Mouse (Mus musculus) yolk sac, embryonic 10.5 days (tissue): ENCODE measurements around the gene Ksr1.
A peak's percentile ranks its signal among the peaks of the same experiment; 100 is the strongest.

Source experiments
- DNase-seq: peaks from one replicate; pipeline ENCODE4 v3.0.0-alpha.2; 2017; ENCODE audit warnings: low spot score

The Ksr1 gene

DNA sequence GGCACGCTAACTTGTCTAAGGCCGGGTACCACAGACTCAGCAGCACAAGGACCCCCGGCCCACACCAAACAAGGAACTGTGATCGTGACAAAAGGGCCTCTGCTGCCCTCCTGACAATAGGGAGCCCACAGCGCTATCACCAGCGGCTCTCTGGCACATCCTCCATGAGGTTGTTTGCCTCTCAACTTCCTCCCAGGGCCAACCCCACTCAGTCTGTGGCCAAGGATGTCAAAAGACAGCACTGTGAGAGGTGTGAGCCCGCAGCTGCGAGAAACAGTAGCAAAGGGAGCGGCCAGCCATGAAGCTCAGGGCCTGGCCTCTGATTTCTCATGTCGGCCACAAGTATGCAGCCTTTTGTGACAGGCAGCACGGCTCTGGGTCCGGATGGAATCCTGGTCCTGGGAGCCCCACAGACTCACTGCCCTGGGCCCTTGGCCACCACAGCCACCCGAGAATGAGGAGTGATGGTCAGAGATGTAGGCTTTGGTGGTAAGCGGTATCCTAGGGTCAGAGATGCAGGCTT is 104.2 kb downstream of the Ksr1 start:
- no peak for DNase-seq

DNA sequence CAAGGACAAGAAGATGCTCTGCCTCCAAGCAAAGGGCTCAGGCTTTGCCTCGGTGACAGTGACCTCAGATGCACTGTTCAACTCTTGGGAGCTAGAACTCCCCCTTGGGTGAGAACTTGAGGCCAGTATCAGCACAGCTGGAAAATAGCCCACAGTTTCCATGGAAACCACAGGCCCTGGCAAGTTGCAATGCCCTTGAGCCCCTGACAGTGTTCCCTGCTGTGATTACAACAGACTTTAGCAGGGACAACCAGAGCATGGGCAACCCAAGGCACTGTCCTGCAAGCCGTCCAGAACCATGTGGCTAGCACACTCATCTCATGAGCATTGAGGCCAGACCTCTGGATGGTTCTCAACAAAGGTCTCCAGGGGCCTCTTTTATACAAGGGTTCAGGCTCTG is 106.7 kb downstream of the Ksr1 start:
- DNase-seq = no peak

DNA sequence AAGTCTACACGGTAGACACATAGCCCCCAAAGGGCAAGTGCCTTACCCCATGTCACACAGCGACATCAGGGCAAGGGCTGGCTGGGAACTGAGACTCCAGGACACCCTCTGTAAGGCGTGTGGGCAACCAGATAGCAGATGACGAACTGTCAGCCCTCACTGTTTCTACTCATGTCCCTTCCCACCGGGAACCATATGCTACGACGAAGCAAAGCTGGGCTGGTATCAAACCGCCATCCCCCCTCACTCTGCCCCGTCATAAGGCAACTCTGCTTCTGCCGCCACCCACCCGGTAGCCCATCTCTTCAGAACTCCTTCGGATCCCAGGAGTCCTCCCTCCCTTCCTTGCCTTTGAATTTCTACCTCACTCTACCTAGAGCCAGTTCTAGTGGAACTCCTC is 108.7 kb downstream of the Ksr1 start:
- no peak for DNase-seq

DNA sequence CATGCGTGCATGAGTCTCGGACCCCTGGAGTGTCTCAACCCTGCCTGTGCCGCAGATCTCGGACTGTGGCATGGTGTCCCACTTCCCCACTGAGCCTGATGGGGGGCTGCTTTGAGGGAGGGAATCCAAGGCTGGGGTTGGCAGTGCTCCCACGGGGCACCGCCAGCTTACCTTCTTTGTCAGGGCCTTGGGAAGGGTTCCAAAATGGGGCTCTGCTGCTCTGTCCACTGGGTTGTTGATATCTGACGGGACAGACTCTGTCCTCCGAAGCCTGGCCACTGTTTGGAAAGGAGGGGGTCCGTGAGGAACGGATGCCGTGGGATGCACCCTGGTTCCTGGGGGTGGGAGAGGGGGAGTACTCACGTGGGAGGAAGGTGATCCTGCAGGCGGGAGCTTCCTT is 109.9 kb downstream of the Ksr1 start:
- DNase-seq = no peak

DNA sequence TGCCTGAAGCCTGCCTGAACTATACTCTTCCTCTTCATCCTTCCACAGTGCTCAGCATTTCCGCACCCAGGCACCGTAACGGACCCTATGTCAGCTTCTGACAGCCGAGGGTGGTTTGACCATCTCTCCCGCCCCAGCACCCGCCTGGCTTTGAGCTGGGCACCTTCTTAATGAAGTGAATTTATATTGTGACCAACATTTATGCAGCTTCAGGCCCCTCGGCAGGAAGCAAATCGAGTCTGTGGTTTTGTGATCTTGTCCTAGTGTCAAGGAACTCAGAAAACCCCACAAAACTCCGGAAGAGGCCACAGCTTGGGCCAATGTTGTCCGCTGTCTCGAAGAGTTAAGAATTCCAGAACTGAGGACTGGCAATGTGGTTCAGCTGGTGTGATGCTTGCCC is 112.6 kb downstream of the Ksr1 start:
- no peak for DNase-seq

DNA sequence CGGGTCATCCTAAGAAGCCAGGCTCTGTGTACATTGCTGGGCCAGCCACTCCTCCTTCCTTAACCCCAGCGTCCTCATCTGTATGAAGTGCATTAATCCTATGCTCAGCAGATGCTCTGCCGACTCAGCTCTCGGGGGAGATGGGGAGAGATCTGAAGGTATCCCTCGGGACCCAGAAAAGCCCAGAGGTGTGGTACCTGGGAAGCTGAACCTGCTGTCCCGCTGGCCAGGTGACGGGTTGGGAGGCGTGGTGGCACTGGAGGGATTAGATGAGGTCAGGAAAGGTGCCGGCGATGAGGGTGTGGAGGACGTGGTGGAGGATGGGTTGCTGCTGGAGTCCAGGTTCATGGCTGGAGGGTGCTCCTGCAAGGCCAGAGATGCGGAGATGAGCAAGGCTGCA is 113.2 kb downstream of the Ksr1 start:
- DNase-seq = no peak

DNA sequence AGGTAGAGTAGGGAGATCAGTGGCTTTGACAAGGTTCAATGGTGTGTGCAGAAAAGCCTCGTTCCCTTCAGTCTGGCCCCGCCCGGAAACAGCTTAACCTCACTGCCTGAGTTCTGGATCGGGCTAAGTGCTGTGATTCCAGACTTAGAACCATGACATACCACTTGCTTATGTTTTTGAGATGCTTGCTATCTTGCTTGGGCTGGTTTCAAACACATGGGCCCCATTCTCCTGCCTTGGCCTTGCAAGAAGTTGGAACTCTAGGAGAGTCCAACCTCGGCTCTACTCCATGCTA is 114.8 kb downstream of the Ksr1 start:
- DNase-seq = no peak

DNA sequence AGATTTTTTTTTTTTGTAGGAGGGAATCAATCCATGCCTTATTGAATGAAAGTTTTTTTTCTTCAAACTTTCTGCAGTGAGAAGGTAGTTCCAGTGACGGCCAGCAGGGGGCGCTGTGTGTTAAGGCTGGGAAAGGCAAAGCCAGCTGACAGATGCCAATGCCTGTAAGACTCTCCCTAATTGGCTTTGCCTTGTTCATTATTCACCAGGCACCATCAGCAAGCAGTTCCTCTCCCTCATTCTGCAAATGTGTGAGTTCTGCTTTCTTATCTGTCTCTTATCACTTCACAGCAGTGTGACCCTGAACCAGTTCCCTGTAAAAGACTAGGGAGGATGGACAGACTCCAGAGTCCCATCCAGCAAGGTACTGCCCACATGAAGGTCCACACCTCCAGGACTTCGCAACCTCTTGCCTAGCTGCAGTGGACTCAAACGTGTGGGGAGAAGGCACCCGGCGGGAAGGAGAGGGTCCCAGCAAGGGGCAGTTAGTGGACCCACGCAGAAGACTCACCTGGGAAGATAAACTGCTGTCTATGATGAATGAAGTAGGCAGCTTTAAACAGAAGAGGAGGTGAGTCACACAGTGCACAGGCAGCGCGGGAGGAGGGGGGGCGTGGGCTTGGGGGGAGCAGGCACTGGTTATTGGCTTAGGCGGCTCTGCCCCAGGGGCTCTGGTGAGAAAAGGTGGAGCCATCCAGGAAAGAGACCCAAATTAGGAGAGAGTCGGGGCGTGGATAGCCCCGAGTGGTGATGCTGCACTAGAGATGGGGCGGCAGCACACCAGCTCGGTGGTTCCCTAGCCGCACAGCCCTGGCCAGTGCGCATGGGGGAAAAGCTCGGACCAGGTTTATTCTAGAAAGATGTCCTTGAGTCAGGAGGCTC is 115.4 kb downstream of the Ksr1 start:
- peak; percentile 69 for DNase-seq

DNA sequence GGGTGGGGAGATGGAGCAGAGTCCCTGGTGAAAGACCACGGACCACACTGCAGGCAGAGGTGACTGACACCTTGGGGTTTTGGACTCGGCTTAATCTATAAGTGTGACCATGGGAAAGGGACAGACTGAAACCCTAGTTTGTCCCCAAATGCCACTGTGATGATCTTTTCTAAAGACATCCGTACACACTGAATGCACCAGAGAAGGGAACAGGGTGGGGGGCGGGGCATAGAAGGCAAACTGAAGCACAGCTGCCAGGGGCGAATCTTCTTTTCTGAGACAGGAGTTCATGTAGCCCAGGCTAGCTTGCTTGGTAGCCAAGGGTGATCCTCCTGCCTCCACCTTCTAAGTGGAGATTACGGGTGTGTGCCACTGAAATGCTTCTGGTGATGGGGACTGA is 122.5 kb downstream of the Ksr1 start:
- DNase-seq = no peak

DNA sequence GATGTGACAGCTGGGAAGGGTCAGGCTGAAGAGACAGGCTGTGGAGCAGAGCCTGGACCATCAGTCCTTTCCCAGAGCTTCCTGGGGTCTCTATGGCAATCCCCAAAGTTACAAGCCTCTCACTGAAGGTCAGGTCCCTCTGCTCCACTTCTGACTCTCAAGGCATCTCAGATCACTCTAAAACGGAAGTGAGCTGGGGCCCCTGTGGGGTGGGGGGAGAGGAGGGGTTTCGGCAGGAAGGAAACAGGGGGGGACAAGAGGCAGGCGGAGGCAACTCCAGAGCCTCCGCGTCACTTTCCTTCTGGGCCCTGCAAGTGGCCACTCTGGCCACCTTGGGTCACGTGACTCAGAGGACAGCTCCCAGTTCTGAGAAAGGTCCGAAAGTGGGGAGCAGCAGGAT is 122.9 kb downstream of the Ksr1 start:
- DNase-seq = peak; percentile 26

DNA sequence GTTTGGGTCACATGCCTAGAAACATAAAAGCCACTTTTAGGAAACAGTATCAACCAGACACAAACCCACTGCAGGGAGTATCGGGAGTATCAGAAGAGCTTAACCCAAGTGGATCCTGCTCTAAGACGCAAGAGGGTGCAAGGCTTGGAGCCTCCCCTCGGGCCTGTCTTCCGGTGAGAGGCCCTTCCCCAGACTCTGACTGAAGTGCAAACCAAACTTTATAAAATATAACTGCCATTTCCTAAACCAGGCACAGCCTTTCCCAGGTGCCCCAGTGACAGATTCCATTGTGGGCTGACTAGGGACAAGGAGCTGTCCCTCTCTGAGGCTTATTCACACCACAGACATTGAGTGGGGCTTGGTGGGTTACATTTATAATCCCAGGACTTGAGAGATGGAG is 123.4 kb downstream of the Ksr1 start:
- no peak for DNase-seq

DNA sequence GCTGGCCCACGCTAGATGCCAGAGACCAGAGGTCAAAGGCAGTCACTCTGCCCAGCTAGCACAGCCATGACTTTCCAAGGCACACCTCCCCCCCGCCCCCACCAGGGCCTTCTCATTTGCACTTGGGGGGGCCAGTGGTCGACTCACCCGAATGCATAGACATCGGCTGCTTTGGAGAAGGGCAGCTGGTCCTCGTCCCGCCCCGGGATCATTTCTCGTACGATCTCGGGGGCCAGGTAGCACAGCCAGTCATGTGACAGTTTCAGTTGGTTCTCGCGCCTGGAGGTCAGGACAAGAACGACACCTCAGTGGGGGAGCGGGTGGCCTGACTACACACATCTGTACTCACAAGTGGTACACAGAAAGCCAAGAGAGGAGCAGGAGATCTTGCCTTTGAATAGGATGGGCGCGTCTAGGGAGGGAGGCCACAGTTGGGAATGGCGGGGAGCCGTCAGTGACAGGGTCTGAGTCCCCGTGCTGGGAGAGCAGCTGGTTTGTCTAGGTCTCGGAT is 125.6 kb downstream of the Ksr1 start:
- DNase-seq = no peak

DNA sequence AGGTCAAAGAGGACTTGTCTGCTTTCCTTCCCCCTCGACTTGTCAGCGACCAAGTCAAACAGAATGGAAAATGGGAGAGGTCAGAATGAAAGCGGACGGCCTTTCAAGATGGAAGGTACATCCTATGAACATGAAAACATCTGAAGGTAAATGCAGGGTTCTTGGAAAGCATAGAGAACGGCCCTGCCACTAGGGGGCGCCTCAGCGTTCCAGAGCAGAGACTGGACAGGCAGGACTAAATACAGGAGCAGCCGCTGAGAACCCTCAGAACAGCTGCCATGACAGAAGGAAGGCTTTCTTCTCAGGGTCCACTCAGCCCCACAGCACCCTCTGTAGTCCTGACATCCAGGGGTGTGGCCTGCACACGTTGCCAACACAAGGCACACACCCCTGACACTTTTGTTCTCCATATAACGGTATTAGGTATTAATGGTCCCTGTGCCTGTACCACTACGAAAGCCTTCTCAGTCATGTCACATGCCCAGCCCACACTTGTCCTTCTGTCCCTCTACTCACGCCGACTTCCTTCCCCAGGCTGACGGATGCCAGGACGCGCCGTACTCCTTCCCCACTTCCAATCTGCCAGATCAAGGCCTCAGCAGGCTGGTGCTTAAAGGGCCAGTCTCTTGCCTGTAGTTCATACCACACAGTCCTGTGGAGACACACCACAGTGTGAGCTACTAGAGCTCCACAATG is 126.2 kb downstream of the Ksr1 start:
- DNase-seq = no peak

DNA sequence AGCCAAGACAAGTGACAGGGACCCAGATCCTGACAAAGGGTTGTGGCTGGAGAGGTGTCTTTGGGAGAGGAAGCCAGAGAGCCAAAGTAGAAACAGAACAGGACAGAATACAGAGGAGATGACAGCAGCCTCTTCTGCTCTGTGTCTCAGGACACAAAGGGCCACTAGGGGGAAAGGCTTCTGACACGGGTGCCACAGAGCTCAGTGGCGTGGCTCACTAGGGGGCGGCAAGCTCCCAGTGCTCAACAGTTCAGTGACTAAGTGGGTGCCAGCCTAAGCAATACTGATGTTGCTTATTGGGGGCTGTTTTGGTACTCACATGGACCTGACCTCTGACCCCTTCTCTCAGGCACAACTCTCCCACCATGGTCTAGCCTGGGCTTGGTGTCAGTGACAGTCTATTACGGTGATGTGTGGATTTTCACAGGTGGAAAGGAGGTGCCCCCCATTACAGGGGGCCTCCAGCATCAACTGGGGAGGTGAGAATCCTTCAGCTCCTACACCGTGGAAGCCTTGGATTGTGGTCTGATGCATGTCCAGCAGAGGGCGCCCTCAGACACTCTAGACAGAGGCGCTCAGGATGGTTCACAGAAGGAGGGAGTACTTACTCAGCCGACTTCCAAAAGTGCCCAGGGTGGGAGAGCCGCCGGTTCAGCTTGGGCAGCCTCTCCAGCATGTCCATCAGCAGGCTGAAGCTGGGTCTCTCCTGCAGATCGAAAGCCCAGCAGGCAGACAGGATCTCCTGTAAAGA is 127.1 kb downstream of the Ksr1 start:
- DNase-seq = peak; percentile 44

DNA sequence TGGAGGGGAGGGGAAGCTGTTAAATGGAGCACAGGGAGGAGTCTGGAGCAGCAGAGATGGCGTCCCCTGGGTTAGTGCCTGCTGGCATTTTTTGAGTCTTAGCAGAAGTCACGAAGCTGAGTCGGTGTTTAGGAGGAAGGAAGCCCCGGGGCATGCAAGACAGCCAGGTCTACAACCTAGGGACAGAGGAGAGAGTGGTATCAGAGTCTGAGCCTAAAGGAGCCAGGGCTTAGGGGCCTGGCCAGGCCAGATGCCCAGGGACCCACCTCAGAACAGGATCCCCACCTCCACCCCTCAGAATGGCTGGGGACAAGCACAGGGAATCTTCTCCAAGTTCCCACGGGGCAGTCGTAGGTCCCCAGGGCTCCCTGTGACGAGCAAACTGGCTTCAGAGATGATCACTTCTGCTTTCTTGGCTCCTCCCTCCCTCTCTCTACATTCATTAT is 129.0 kb downstream of the Ksr1 start:
- no peak for DNase-seq

DNA sequence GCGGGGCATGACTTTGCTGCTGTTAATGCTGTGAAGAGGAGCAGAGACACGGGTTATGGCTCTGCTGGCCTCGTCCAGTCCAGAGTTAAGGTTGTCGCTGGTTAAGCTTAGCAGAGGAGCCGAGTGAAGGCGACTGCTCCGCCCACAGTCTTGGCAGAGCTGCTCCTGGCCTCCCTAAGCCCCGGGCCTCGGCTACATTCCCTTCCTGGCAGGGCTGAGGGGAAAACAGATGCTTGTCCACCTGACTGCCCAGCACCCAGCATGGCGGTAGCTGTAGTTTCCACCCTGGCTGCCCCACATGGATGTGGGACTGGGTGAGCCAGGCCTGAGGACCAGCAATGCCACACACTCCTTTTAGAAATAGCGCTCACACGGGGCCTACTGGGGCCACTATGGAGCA is 130.0 kb downstream of the Ksr1 start:
- no peak for DNase-seq

DNA sequence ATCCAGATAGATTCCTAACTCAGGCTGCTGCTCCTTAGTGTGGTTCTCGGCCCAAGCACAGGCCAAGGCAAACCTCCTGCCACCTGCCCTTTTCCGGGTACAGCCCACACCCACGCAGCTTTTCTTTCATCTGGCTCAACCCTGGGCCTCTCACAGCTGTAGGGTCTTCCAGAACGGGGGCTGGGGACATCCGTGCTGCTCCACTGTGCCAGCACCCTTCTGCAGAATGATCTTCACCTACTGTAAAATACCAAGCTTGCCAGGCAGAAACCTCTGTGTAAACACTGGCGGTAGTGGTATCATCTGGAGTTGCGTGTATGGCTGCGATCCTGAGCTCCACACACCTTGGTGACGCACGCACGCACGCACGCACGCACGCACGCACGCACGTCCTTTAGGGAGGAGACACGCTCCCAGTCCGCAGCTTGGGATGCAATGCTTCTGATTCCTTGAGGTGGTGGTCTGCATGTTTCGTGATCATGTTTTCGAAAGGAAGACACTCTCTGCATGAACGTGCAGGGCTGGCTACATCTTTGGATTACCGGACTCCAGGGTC is 130.5 kb downstream of the Ksr1 start:
- no peak for DNase-seq

DNA sequence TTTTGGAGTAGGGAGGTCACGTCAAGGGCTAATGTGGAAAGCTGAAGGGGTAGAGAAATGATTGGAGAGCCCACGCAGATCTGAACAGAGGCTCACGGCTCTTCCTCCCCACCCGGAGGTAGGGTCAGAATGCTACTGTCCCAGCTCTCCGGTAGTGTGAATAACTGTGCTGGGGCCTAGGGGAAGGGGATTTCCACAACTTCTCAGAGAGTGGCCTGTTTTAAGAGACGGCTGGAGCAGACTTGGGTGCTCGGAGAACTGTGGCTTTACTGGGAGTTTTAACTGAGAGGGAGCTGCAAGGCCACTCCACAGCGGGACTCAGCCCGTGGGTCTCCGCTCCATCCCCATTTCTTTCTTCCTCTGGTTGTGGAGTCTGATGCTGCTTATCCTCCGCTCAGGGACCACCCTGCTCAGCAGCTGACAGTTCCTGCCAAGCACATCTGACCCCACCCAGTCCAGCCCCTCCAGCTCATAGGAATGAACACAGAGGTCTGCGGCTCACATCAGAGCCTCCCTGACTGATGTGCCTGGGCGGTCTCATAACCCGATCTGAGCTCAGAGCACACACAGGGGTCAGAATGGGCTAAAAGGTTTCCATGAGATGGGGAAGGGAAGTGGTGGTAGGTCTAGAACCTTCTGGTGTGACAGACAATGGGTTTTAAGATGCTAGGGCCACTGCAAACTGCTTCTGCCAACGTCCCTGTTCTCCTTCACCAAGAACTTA is 131.4 kb downstream of the Ksr1 start:
- no peak for DNase-seq

DNA sequence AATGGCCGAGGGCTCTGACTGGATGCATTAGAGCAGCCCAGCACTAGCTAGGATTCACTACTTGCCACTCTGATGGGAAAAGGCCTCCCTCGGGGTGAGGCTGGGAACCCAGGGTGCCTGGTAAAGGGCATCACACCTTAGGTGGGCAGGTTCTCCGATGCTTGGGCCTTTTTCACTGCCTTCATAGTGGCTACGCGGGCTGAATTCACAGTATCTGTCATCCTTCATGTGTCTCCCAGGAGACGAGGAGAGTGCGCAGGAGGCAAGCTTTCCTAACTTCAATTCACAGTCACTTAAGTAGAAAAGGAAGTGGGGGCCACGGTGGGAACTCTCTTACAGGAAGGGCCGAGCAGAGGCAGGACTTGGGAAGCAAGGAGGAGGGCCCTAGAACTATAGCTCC is 132.4 kb downstream of the Ksr1 start:
- DNase-seq = no peak

DNA sequence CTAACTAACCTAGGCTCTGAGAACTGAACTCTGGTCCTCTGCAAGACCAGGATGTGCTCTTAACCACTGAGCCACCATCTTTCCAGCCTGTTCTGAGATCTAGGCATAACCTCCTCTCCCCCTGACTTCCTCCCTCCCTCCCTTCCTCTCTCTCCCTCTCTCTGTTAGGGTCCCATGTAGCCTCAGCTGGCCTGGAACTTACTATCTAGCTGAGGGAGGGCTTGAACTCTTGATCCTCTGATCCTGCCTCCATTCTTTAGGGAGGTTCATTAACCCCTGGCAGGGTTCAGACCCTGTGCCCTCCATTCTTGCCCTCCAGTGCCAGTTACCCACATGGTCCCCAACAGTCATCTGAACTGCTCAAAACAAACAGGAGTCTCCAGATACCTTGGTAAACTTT is 133.2 kb downstream of the Ksr1 start:
- DNase-seq = no peak

DNA sequence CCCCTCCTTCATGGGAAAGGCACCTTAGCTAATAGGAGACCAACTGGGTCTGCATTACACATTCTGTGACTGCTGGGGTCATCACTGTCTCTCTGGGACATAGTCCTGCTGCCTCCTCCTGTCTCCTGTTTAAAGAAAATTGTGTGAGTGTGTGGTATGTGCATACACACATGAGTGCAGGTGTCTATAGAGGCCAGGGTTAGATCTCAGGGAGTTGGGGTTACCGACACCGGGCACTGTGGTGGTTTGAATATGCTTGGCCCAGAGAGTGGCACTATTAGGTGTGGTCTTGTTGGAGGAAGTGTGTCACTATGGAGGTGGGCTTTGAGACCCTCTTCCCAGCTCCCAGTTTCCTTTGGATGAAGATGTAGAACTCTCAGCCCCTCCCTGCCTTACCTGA is 133.7 kb downstream of the Ksr1 start:
- DNase-seq = no peak

DNA sequence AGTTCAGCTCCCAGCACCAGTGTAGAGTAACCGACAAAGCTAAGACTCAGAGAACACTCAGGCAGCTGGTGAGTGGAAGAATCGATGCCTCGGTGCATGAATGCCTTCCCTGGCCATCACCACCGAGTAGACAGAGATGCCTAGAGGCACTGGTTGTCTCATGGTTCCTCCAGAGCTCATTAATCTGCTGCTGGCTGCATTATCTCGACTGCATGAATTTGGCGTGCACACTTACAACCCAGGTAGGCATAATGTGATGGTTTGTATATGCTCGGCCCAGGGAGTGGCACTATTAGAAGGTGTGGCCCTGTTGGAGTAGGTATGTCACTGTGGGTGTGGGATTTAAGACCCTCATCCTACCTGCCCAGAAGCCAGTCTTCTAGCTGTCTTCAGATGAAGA is 137.3 kb downstream of the Ksr1 start:
- DNase-seq = no peak
